Mouse (Mus musculus): ENCODE measurements around the gene Olfr117.
"Not testable (repeated sequence)": the region's sequence is repeated elsewhere in the genome, so short reads cannot be mapped to it uniquely, and the experiment has no call there.

Gene Olfr117

DNA sequence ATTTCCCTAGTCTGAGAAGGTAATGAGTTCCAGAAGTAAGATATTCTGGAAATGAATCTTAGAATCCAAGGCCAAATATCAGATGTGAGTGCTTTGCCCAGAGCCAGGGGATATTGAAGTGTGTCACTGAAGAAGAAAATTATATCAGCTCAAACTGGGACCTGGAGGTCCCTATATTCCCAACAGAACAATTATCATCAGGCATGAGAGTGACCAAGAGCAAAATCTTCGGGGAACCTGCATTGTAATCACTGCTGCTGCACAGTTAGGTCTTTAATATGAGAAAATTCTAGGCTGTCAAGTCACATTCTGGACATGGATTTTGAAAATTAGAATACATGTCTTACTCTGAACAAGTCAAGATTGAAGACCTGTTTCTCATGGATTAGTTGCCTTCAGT lies at the start of gene Olfr117:
Gene Olfr117, minus strand, starts transcription at position 101 of the 400 bp plus-strand sequence.
- DNase-seq (ENCODE audit: low read depth), result no peak

DNA sequence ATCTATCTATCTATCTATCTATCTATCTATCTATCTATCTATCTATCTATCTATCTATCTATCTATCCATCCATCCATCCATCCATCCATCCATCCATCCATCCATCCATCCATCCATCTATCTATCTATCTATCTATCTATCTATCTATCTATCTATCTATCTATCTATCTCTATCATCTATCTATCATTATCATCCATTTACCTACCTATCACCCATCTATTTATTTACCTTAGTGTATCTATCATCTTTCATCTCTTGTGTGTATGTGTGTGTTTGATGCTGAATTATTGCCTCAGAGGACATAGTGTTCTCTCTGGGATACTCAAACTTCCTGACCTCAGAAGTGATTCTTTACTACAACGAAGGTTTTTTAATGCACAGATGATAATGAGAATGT lies 32.7 kb upstream of the Olfr117 start, which contains the start of gene Olfr119:
Gene Olfr119, plus strand, starts transcription at position 301 of the 400 bp plus-strand sequence.
- not testable (repeated sequence) for DNase-seq (ENCODE audit: low read depth)

GRCm38 (mm10) chr17:37666688-37667087 lies 3.1 kb upstream of the Olfr117 start, which contains the start of gene Olfr118:
Gene Olfr118, plus strand, starts transcription at chr17:37666988.
- no peak for DNase-seq (ENCODE audit: low read depth)

DNA sequence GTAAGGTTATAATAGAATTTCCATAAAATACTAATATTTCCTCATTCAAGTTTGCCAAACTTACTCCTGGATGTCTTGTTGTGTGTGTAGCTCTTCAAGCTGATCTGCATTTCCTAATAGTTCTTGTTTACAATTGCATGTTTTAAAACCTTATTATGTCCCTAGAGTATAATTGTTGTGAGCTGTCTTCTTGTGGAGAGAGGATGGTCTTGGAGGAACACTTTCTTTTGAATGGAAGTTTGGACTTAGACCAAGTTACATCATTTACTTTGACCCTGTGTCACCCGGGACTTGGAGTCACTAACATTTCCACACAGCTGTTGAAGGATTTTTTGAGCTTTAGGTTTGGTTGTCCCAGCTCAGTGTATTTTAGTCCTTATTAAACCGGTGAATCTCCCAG lies 36.6 kb downstream of the Olfr117 start, which contains the start of the genes Olfr115 and Olfr116:
Gene Olfr115, minus strand, starts transcription at position 101 of the 400 bp plus-strand sequence.
Gene Olfr116, minus strand, starts transcription at position 191 of the 400 bp plus-strand sequence.
- no peak for DNase-seq (ENCODE audit: low read depth)
